Mouse (Mus musculus): ENCODE measurements around the gene Hdac10. TPM values are rescaled to one million over a fixed set of nuclear protein-coding genes. Genes with fewer than 3 reads are reported as not detected.
A peak's percentile ranks its signal among the peaks of the same experiment; 100 is the strongest.

Hdac10 gene
- polyA plus RNA-seq, 1 experiment: not detected

GRCm38 (mm10) chr15:89092181-89092580 is 36.3 kb downstream of the Hdac10 start:
- no peak for TF ChIP-seq CTCF (IDR thresholded peaks at IDR 0.05; ENCODE audit: insufficient read depth, low read depth, low read length)
- H3K4me1 ChIP-seq (ENCODE audit: control insufficient read depth, insufficient read depth, low read length): peaks cover 4% of the 10 kb centered on the region
- H3K4me3 ChIP-seq (ENCODE audit: insufficient read depth, low read depth, low read length): no peak overlapping the region
- WGBS: 50% methylated on average over 5 of the region's 5 CpGs
- H3K27ac ChIP-seq (ENCODE audit: insufficient read depth, low read depth, low read length): no peak overlapping the region

GRCm38 (mm10) chr15:89090662-89091061 is 37.8 kb downstream of the Hdac10 start:
- H3K4me1 ChIP-seq (ENCODE audit: control insufficient read depth, insufficient read depth, low read length): peaks cover 4% of the 10 kb centered on the region
- no peak overlapping the region for H3K27ac ChIP-seq (ENCODE audit: insufficient read depth, low read depth, low read length)
- 72% methylated on average over 4 of the region's 4 CpGs for WGBS
- TF ChIP-seq CTCF (IDR thresholded peaks at IDR 0.05; ENCODE audit: insufficient read depth, low read depth, low read length) (no peak), POLR2A (IDR thresholded peaks at IDR 0.05; ENCODE audit: insufficient read depth, low read depth, low read length) (no peak)
- H3K4me3 ChIP-seq (ENCODE audit: insufficient read depth, low read depth, low read length): no peak overlapping the region

GRCm38 (mm10) chr15:89089248-89090051 is 39.0 kb downstream of the Hdac10 start:
- Histone ChIP-seq H3K27ac (ENCODE audit: insufficient read depth, low read depth, low read length) (peak overlapping the region; percentile 18; the same call in 1 of the 2 replicates), H3K4me3 (ENCODE audit: insufficient read depth, low read depth, low read length) (peak overlapping the region; percentile 88), H3K4me1 (ENCODE audit: control insufficient read depth, insufficient read depth, low read length) (peaks cover 4% of the 10 kb centered on the region)
- WGBS: 1% methylated on average over 68 of the region's 68 CpGs
- TF ChIP-seq CTCF (IDR thresholded peaks at IDR 0.05; ENCODE audit: insufficient read depth, low read depth, low read length) (no peak), POLR2A (IDR thresholded peaks at IDR 0.05; ENCODE audit: insufficient read depth, low read depth, low read length) (no peak)

GRCm38 (mm10) chr15:89088607-89089247 is 39.8 kb downstream of the Hdac10 start, which contains the start of gene Selenoo:
TSS of gene Selenoo (plus strand) at chr15:89089084.
- 1% methylated on average over 38 of the region's 38 CpGs for WGBS
- TF ChIP-seq CTCF (IDR thresholded peaks at IDR 0.05; ENCODE audit: insufficient read depth, low read depth, low read length) (no peak), POLR2A (IDR thresholded peaks at IDR 0.05; ENCODE audit: insufficient read depth, low read depth, low read length) (peak; percentile 93)
- H3K27ac ChIP-seq (ENCODE audit: insufficient read depth, low read depth, low read length): peak within 1 kb of the TSS; percentile 58; the same call in 1 of the 2 replicates
- H3K4me3 ChIP-seq (ENCODE audit: insufficient read depth, low read depth, low read length): peak within 1 kb of the TSS; percentile 88
- peaks cover 4% of the 10 kb centered on the region for H3K4me1 ChIP-seq (ENCODE audit: control insufficient read depth, insufficient read depth, low read length)

- TF ChIP-seq CTCF (IDR thresholded peaks at IDR 0.05; ENCODE audit: insufficient read depth, low read depth, low read length): no peak
- TF ChIP-seq POLR2A (IDR thresholded peaks at IDR 0.05; ENCODE audit: insufficient read depth, low read depth, low read length): no peak
Observed at GRCm38 (mm10) chr15:89084826-89085225, 43.7 kb downstream of the Hdac10 start.

GRCm38 (mm10) chr15:89083906-89084305 is 44.6 kb downstream of the Hdac10 start:
- TF ChIP-seq POLR2A (IDR thresholded peaks at IDR 0.05; ENCODE audit: insufficient read depth, low read depth, low read length) (no peak), CTCF (IDR thresholded peaks at IDR 0.05; ENCODE audit: insufficient read depth, low read depth, low read length) (no peak)
- WGBS: 97% methylated on average over 1 of the region's 1 CpGs
- no peak overlapping the region for H3K27ac ChIP-seq (ENCODE audit: insufficient read depth, low read depth, low read length)
- H3K4me3 ChIP-seq (ENCODE audit: insufficient read depth, low read depth, low read length): no peak overlapping the region
- no peaks in the 10 kb centered on the region for H3K4me1 ChIP-seq (ENCODE audit: control insufficient read depth, insufficient read depth, low read length)

More at GRCm38 (mm10) chr15:89084826-89085225, 43.7 kb downstream of the Hdac10 start:
- Histone ChIP-seq H3K27ac (ENCODE audit: insufficient read depth, low read depth, low read length) (no peak overlapping the region), H3K4me1 (ENCODE audit: control insufficient read depth, insufficient read depth, low read length) (no peaks in the 10 kb centered on the region; the same call in 1 of the 2 replicates), H3K4me3 (ENCODE audit: insufficient read depth, low read depth, low read length) (no peak overlapping the region)
- 87% methylated on average over 2 of the region's 2 CpGs for WGBS

GRCm38 (mm10) chr15:89078208-89078836 is 50.2 kb downstream of the Hdac10 start:
- H3K4me3 ChIP-seq (ENCODE audit: insufficient read depth, low read depth, low read length): no peak overlapping the region
- no peak overlapping the region for H3K27ac ChIP-seq (ENCODE audit: insufficient read depth, low read depth, low read length)
- 65% methylated on average over 9 of the region's 9 CpGs for WGBS
- TF ChIP-seq POLR2A (IDR thresholded peaks at IDR 0.05; ENCODE audit: insufficient read depth, low read depth, low read length) (no peak), CTCF (IDR thresholded peaks at IDR 0.05; ENCODE audit: insufficient read depth, low read depth, low read length) (no peak)
- peaks cover 24% of the 10 kb centered on the region for H3K4me1 ChIP-seq (ENCODE audit: control insufficient read depth, insufficient read depth, low read length)

GRCm38 (mm10) chr15:89076156-89076731 is 52.3 kb downstream of the Hdac10 start:
- H3K4me3 ChIP-seq (ENCODE audit: insufficient read depth, low read depth, low read length): peak overlapping the region; percentile 76
- H3K27ac ChIP-seq (ENCODE audit: insufficient read depth, low read depth, low read length): no peak overlapping the region; the same call in 1 of the 2 replicates
- H3K4me1 ChIP-seq (ENCODE audit: control insufficient read depth, insufficient read depth, low read length): peaks cover 24% of the 10 kb centered on the region
- no peak for TF ChIP-seq CTCF (IDR thresholded peaks at IDR 0.05; ENCODE audit: insufficient read depth, low read depth, low read length)
- TF ChIP-seq POLR2A (IDR thresholded peaks at IDR 0.05; ENCODE audit: insufficient read depth, low read depth, low read length): no peak
- under 1% methylated on average over 39 of the region's 39 CpGs for WGBS
